8 mouse cellular contexts compared by ENCODE assay signal in the genomic region with DNA sequence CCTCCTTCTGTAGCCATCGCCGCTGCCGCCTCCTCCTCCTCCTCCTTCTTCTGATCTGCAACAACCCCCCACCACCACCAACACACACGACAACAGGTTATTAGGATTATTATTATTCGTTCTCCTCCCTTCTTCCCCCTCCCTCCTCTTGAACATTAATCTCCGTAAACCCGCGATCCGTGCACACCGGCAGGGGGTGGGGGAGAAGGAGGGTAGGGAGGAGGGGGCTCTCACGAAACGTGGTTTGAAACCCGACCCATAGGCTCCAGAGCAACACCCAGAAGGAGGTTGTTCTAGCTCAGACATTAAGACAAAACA. TPM values are rescaled to one million over a fixed set of nuclear protein-coding genes. Genes with fewer than 3 reads are reported as not detected.
DNase-seq lines count a peak whose midpoint lies in the region; ATAC-seq and TF ChIP-seq lines count a peak whose summit lies in the region.

No protein-coding gene starts in this region.

- H3K27ac ChIP-seq in heart, embryonic 10.5 days: peak overlapping the region; percentile 91
- H3K27ac ChIP-seq in forebrain, embryonic 12.5 days: peak overlapping the region; percentile 98
- peak overlapping the region; percentile 93 for H3K27ac ChIP-seq in liver, embryonic 13.5 days

- H3K4me1 ChIP-seq in heart, embryonic 10.5 days: peaks cover 22% of the 10 kb centered on the region; the same call in 1 of the 2 replicates
- peaks cover 34% of the 10 kb centered on the region for H3K4me1 ChIP-seq in forebrain, embryonic 12.5 days
- peaks cover 66% of the 10 kb centered on the region for H3K4me1 ChIP-seq in liver, embryonic 13.5 days (replicated peaks)

- peak overlapping the region; percentile 70 for H3K4me3 ChIP-seq in heart, embryonic 10.5 days
- H3K4me3 ChIP-seq in C2C12 (ENCODE audit: insufficient read depth, poor library complexity, severe bottlenecking): peak overlapping the region; percentile 36
- H3K4me3 ChIP-seq in forebrain, embryonic 12.5 days (replicated peaks): peak overlapping the region; percentile 74
- peak overlapping the region; percentile 74 for H3K4me3 ChIP-seq in liver, embryonic 13.5 days (replicated peaks)

- no peak for DNase-seq in heart, embryonic 10.5 days (ENCODE audit: low spot score)
- no peak for DNase-seq in heart, postnatal 4 days
- no peak for DNase-seq in liver, embryonic 13.5 days
- DNase-seq in urinary bladder, postnatal 36 days (ENCODE audit: low spot score in 2 of 2): no peak
- DNase-seq in layer of hippocampus, postnatal 25 days (ENCODE audit: extremely low spot score in 1 of 2, low spot score in 1 of 2): no peak
- no peak for DNase-seq in urinary bladder, postnatal 4 days (ENCODE audit: low spot score in 2 of 2)

- WGBS in heart, embryonic 10.5 days: under 1% methylated on average over 13 of the region's 13 CpGs
- WGBS in forebrain, embryonic 12.5 days: 0% methylated on average over 12 of the region's 13 CpGs
- 0% methylated on average over 13 of the region's 13 CpGs for WGBS in liver, embryonic 13.5 days (ENCODE audit: insufficient replicate concordance)

- no peaks in the 10 kb centered on the region for H3K27me3 ChIP-seq in heart, embryonic 10.5 days (ENCODE audit: insufficient read depth, poor library complexity, severe bottlenecking)
- H3K27me3 ChIP-seq in C2C12 (ENCODE audit: control insufficient read depth, insufficient read depth, insufficient read length): no peaks in the 10 kb centered on the region
- no peaks in the 10 kb centered on the region for H3K27me3 ChIP-seq in forebrain, embryonic 12.5 days
- H3K27me3 ChIP-seq in liver, embryonic 13.5 days: no peaks in the 10 kb centered on the region

- peak overlapping the region; percentile 45 for H3ac ChIP-seq in C2C12 (ENCODE audit: control insufficient read depth, insufficient read length, low read depth)

- H3K36me3 ChIP-seq in heart, embryonic 10.5 days: peaks cover 8% of the 10 kb centered on the region; the same call in 1 of the 2 replicates
- no peaks in the 10 kb centered on the region for H3K36me3 ChIP-seq in C2C12 (ENCODE audit: control insufficient read depth, insufficient read depth)
- peaks cover 8% of the 10 kb centered on the region for H3K36me3 ChIP-seq in forebrain, embryonic 12.5 days (replicated peaks)
- peaks cover 10% of the 10 kb centered on the region for H3K36me3 ChIP-seq in liver, embryonic 13.5 days

- peak overlapping the region; percentile 65 for H3K4me2 ChIP-seq in forebrain, embryonic 12.5 days
- H3K4me2 ChIP-seq in liver, embryonic 13.5 days: peak overlapping the region; percentile 79

- no peaks in the 10 kb centered on the region for H3K9me3 ChIP-seq in heart, embryonic 10.5 days
- H3K9me3 ChIP-seq in forebrain, embryonic 12.5 days: no peaks in the 10 kb centered on the region
- H3K9me3 ChIP-seq in liver, embryonic 13.5 days (replicated peaks): no peaks in the 10 kb centered on the region

- ATAC-seq in forebrain, embryonic 12.5 days (ENCODE audit: low FRiP score): no peak
- no peak for ATAC-seq in liver, embryonic 13.5 days (ENCODE audit: low read depth)

- H3K79me2 ChIP-seq in C2C12 (ENCODE audit: control insufficient read depth, insufficient read depth): no peaks in the 10 kb centered on the region

- no peak for TF ChIP-seq CTCF in C2C12 (IDR thresholded peaks at IDR 0.05; ENCODE audit: control insufficient read depth, insufficient read depth, insufficient read length)

- no peaks in the 10 kb centered on the region for H3K79me3 ChIP-seq in C2C12 (ENCODE audit: low read depth)

- peak overlapping the region; percentile 75 for H3K9ac ChIP-seq in forebrain, embryonic 12.5 days
- H3K9ac ChIP-seq in liver, embryonic 13.5 days: peak overlapping the region; percentile 85

TF ChIP-seq in C2C12, 6 proteins besides CTCF, POLR2A, EP300 and RAD21:
- TF ChIP-seq MAX (IDR thresholded peaks at IDR 0.05) (no peak), CEBPB (IDR thresholded peaks at IDR 0.05; ENCODE audit: low read depth) (no peak), FOSL1 (IDR thresholded peaks at IDR 0.05; ENCODE audit: insufficient read depth, low read length, poor library complexity, severe bottlenecking) (no peak), USF1 (IDR thresholded peaks at IDR 0.05; ENCODE audit: low read depth) (no peak), MYOD1 (IDR thresholded peaks at IDR 0.05; ENCODE audit: control insufficient read depth, insufficient read length, low read depth) (no peak), MYOG (IDR thresholded peaks at IDR 0.05; ENCODE audit: control insufficient read depth, extremely low read depth, insufficient read length) (no peak)
TF ChIP-seq in C2C12: peak in this region for 0.

RNA-seq across cellular contexts. Expression of gene Sp4, which starts 0.5 kb away (rescaled TPM):
- polyA plus RNA-seq in heart, embryonic 10.5 days (2016; fragmentation: Nextera tagmentation; extraction: Ambion mirVana): 7.3 and 7.8 TPM in 2 replicates
- total RNA-seq in heart, postnatal 4 days (2021): 10 to 100 TPM; 12.9 to 13.3 TPM
- 0.66 TPM for polyA plus RNA-seq in C2C12 (2012; fragmentation: generic; extraction: Trizol)
- polyA plus RNA-seq in forebrain, embryonic 12.5 days (2016; fragmentation: Nextera tagmentation; extraction: Ambion mirVana): 24.3 and 27.1 TPM in 2 replicates
- 4.4 and 6.7 TPM in 2 replicates for polyA plus RNA-seq in liver, embryonic 13.5 days (2015; fragmentation: Nextera tagmentation; extraction: Ambion mirVana)
- total RNA-seq in layer of hippocampus, postnatal 25 days (2021): 10 to 100 TPM; 27.4 to 28.0 TPM
